Mouse (Mus musculus): ENCODE measurements around the gene Gpa33. TPM values are rescaled to one million over a fixed set of nuclear protein-coding genes. Genes with fewer than 3 reads are reported as not detected.

The Gpa33 gene
- polyA plus RNA-seq, 1 experiment from 2014 or later = 0.70 TPM

GRCm38 (mm10) chr1:166117866-166118639 lies 12.0 kb upstream of the Gpa33 start:
- ATAC-seq (replicated peaks; ENCODE audit: low FRiP score) = no peak
- Histone ChIP-seq H3K4me1 (no peaks in the 10 kb centered on the region), H3K36me3 (no peaks in the 10 kb centered on the region), H3K27ac (no peak overlapping the region), H3K9me3 (replicated peaks) (no peaks in the 10 kb centered on the region), H3K4me3 (replicated peaks) (no peak overlapping the region), H3K4me2 (no peak overlapping the region), H3K9ac (no peak overlapping the region), H3K27me3 (no peaks in the 10 kb centered on the region)
- WGBS = 58% methylated on average over 13 of the region's 13 CpGs

GRCm38 (mm10) chr1:166122114-166122513 lies 7.9 kb upstream of the Gpa33 start:
- Histone ChIP-seq H3K36me3 (no peaks in the 10 kb centered on the region), H3K4me1 (peaks cover 5% of the 10 kb centered on the region), H3K27ac (no peak overlapping the region), H3K4me2 (no peak overlapping the region), H3K4me3 (replicated peaks) (no peak overlapping the region), H3K27me3 (no peaks in the 10 kb centered on the region), H3K9me3 (replicated peaks) (no peaks in the 10 kb centered on the region), H3K9ac (no peak overlapping the region)
- ATAC-seq (replicated peaks; ENCODE audit: low FRiP score) = no peak
- 68% methylated on average over 7 of the region's 7 CpGs for WGBS

- no peaks in the 10 kb centered on the region for H3K9me3 ChIP-seq (replicated peaks)
- no peak for ATAC-seq (replicated peaks; ENCODE audit: low FRiP score)
- H3K4me3 ChIP-seq (replicated peaks) = no peak overlapping the region
- no peak overlapping the region for H3K27ac ChIP-seq
- H3K9ac ChIP-seq = no peak overlapping the region
- peaks cover 14% of the 10 kb centered on the region for H3K4me1 ChIP-seq
- 97% methylated on average over 1 of the region's 1 CpGs for WGBS
- no peak overlapping the region for H3K4me2 ChIP-seq
- no peaks in the 10 kb centered on the region for H3K27me3 ChIP-seq
- H3K36me3 ChIP-seq = no peaks in the 10 kb centered on the region
These were observed 7.0 kb upstream of the Gpa33 start for GRCm38 (mm10) chr1:166123045-166123444.

GRCm38 (mm10) chr1:166123751-166124150 lies 6.3 kb upstream of the Gpa33 start:
- no peaks in the 10 kb centered on the region for H3K9me3 ChIP-seq (replicated peaks)
- H3K4me2 ChIP-seq = no peak overlapping the region
- no peak overlapping the region for H3K9ac ChIP-seq
- no peaks in the 10 kb centered on the region for H3K27me3 ChIP-seq
- no peak overlapping the region for H3K27ac ChIP-seq
- H3K4me3 ChIP-seq (replicated peaks) = no peak overlapping the region
- peaks cover 14% of the 10 kb centered on the region for H3K4me1 ChIP-seq
- 87% methylated on average over 8 of the region's 8 CpGs for WGBS
- no peak for ATAC-seq (replicated peaks; ENCODE audit: low FRiP score)
- no peaks in the 10 kb centered on the region for H3K36me3 ChIP-seq

- H3K4me3 ChIP-seq (replicated peaks) = no peak overlapping the region
- no peak for ATAC-seq (replicated peaks; ENCODE audit: low FRiP score)
- no peak overlapping the region for H3K27ac ChIP-seq
- 76% methylated on average over 8 of the region's 8 CpGs for WGBS
- H3K27me3 ChIP-seq = no peaks in the 10 kb centered on the region
- H3K36me3 ChIP-seq = no peaks in the 10 kb centered on the region
- H3K4me2 ChIP-seq = no peak overlapping the region
- H3K9me3 ChIP-seq (replicated peaks) = no peaks in the 10 kb centered on the region
- H3K4me1 ChIP-seq = peaks cover 14% of the 10 kb centered on the region
- H3K9ac ChIP-seq = no peak overlapping the region
These were observed 5.0 kb upstream of the Gpa33 start for GRCm38 (mm10) chr1:166124932-166125593.

GRCm38 (mm10) chr1:166126290-166126689 lies 3.7 kb upstream of the Gpa33 start:
- H3K4me2 ChIP-seq = no peak overlapping the region
- no peaks in the 10 kb centered on the region for H3K9me3 ChIP-seq (replicated peaks)
- no peak overlapping the region for H3K4me3 ChIP-seq (replicated peaks)
- no peak overlapping the region for H3K9ac ChIP-seq
- peaks cover 21% of the 10 kb centered on the region for H3K4me1 ChIP-seq
- H3K36me3 ChIP-seq = no peaks in the 10 kb centered on the region
- 88% methylated on average over 6 of the region's 6 CpGs for WGBS
- H3K27me3 ChIP-seq = no peaks in the 10 kb centered on the region
- H3K27ac ChIP-seq = no peak overlapping the region
- no peak for ATAC-seq (replicated peaks; ENCODE audit: low FRiP score)

- 51% methylated on average over 9 of the region's 9 CpGs for WGBS
- no peak for ATAC-seq (replicated peaks; ENCODE audit: low FRiP score)
- no peaks in the 10 kb centered on the region for H3K27me3 ChIP-seq
- H3K27ac ChIP-seq = no peak overlapping the region
- H3K4me1 ChIP-seq = peaks cover 26% of the 10 kb centered on the region
- H3K9me3 ChIP-seq (replicated peaks) = no peaks in the 10 kb centered on the region
- H3K36me3 ChIP-seq = no peaks in the 10 kb centered on the region
- no peak overlapping the region for H3K4me2 ChIP-seq
- H3K4me3 ChIP-seq (replicated peaks) = no peak overlapping the region
- H3K9ac ChIP-seq = no peak overlapping the region
These were observed 3.2 kb upstream of the Gpa33 start for GRCm38 (mm10) chr1:166126795-166127194.

- no peak for ATAC-seq (replicated peaks; ENCODE audit: low FRiP score)
- Histone ChIP-seq H3K9me3 (replicated peaks) (no peaks in the 10 kb centered on the region), H3K27me3 (no peaks in the 10 kb centered on the region), H3K4me2 (no peak within 1 kb of the TSS), H3K27ac (no peak within 1 kb of the TSS), H3K4me3 (replicated peaks) (no peak within 1 kb of the TSS), H3K4me1 (peaks cover 33% of the 10 kb centered on the region), H3K9ac (no peak within 1 kb of the TSS), H3K36me3 (no peaks in the 10 kb centered on the region)
- WGBS = 49% methylated on average over 4 of the region's 4 CpGs
These were observed 2.3 kb upstream of the Gpa33 start, which contains the start of gene Dusp27 for GRCm38 (mm10) chr1:166127719-166128118. TSS of gene Dusp27 (minus strand) at chr1:166127922.

- WGBS = 92% methylated on average over 5 of the region's 5 CpGs
- H3K4me3 ChIP-seq (replicated peaks) = no peak overlapping the region
- peaks cover 33% of the 10 kb centered on the region for H3K4me1 ChIP-seq
- no peaks in the 10 kb centered on the region for H3K27me3 ChIP-seq
- H3K36me3 ChIP-seq = no peaks in the 10 kb centered on the region
- ATAC-seq (replicated peaks; ENCODE audit: low FRiP score) = no peak
- no peaks in the 10 kb centered on the region for H3K9me3 ChIP-seq (replicated peaks)
- no peak overlapping the region for H3K27ac ChIP-seq
- no peak overlapping the region for H3K4me2 ChIP-seq
- H3K9ac ChIP-seq = no peak overlapping the region
These were observed 1.5 kb upstream of the Gpa33 start for GRCm38 (mm10) chr1:166128551-166128950.

- Histone ChIP-seq H3K4me2 (no peak overlapping the region), H3K9ac (no peak overlapping the region), H3K36me3 (no peaks in the 10 kb centered on the region), H3K27me3 (no peaks in the 10 kb centered on the region), H3K9me3 (replicated peaks) (no peaks in the 10 kb centered on the region), H3K4me1 (peaks cover 28% of the 10 kb centered on the region), H3K27ac (0 out of 2 replicates have a peak overlapping the region, but pooled peaks have one; percentile 27), H3K4me3 (replicated peaks) (no peak overlapping the region)
- no peak for ATAC-seq (replicated peaks; ENCODE audit: low FRiP score)
- WGBS = 58% methylated on average over 4 of the region's 4 CpGs
These were observed 2.3 kb downstream of the Gpa33 start for GRCm38 (mm10) chr1:166132367-166132766.

- ATAC-seq (replicated peaks; ENCODE audit: low FRiP score) = no peak
- Histone ChIP-seq H3K4me1 (peaks cover 32% of the 10 kb centered on the region), H3K4me2 (no peak overlapping the region), H3K36me3 (no peaks in the 10 kb centered on the region), H3K27me3 (no peaks in the 10 kb centered on the region), H3K9ac (no peak overlapping the region), H3K4me3 (replicated peaks) (no peak overlapping the region), H3K27ac (no peak overlapping the region), H3K9me3 (replicated peaks) (no peaks in the 10 kb centered on the region)
- 42% methylated on average over 5 of the region's 5 CpGs for WGBS
These were observed 5.2 kb downstream of the Gpa33 start for GRCm38 (mm10) chr1:166135091-166135740.

Data from kidney, embryonic 15.5 days (tissue).